In genomic region chr5:64534947-64535346, GRCm38 (mm10) we compare ENCODE assay signal across 24 mouse cellular contexts.
"Had no signal": no experiment of that assay in that cellular context is flagged by ENCODE, and none has a peak within 500 bp of the region (broad histone marks: within the 10 kb centered on the region; RNA-seq: fewer than 3 reads in every experiment).

No protein-coding gene starts in this region.

- H3K9me3 ChIP-seq: heart, embryonic 10.5 days; heart, embryonic 15.5 days; hindbrain, embryonic 13.5 days; hindbrain, embryonic 15.5 days; intestine, embryonic 15.5 days; limb, embryonic 12.5 days; liver, embryonic 13.5 days; liver, embryonic 15.5 days had no signal

- H3K4me1 ChIP-seq: limb, embryonic 12.5 days; liver, embryonic 15.5 days had no signal

- H3K4me2 ChIP-seq: heart, embryonic 13.5 days; heart, embryonic 15.5 days; hindbrain, embryonic 13.5 days; hindbrain, embryonic 15.5 days; intestine, embryonic 15.5 days; limb, embryonic 12.5 days; liver, embryonic 13.5 days; liver, embryonic 15.5 days had no signal

- H3K36me3 ChIP-seq: heart, embryonic 10.5 days; heart, embryonic 13.5 days; heart, embryonic 15.5 days; hindbrain, embryonic 13.5 days; hindbrain, embryonic 15.5 days; intestine, embryonic 15.5 days; limb, embryonic 12.5 days; liver, embryonic 13.5 days; liver, embryonic 15.5 days had no signal

- H3K27ac ChIP-seq: heart, embryonic 10.5 days; heart, embryonic 15.5 days; hindbrain, embryonic 13.5 days; hindbrain, embryonic 15.5 days; hindbrain, postnatal 0 days; intestine, embryonic 15.5 days; limb, embryonic 12.5 days; liver, embryonic 13.5 days; liver, embryonic 15.5 days had no signal

- DNase-seq: forebrain, postnatal 0 days; gastrocnemius, postnatal 14 days; gastrocnemius, postnatal 36 days; heart, adult 18-20 months; heart, postnatal 14 days; heart, postnatal 36 days; kidney, adult 18-20 months; kidney, postnatal 10 days; layer of hippocampus, adult 9-11 months; layer of hippocampus, postnatal 36 days; left cerebral cortex, postnatal 4 days; liver; liver, embryonic 13.5 days; liver, postnatal 0 days; lung, adult 2 months had no signal

- H3K27me3 ChIP-seq: heart, embryonic 13.5 days; heart, embryonic 15.5 days; hindbrain, embryonic 13.5 days; hindbrain, embryonic 15.5 days; intestine, embryonic 15.5 days; limb, embryonic 12.5 days; liver, embryonic 13.5 days; liver, embryonic 15.5 days had no signal

- H3K4me3 ChIP-seq: heart, embryonic 10.5 days; heart, embryonic 13.5 days; heart, embryonic 15.5 days; hindbrain, embryonic 13.5 days; hindbrain, embryonic 15.5 days; intestine, embryonic 15.5 days; limb, embryonic 12.5 days; liver, embryonic 13.5 days; liver, embryonic 15.5 days had no signal

- H3K9ac ChIP-seq: forebrain, postnatal 0 days; heart, embryonic 13.5 days; heart, embryonic 15.5 days; hindbrain, embryonic 13.5 days; hindbrain, embryonic 15.5 days; intestine, embryonic 15.5 days; limb, embryonic 12.5 days; liver, embryonic 13.5 days; liver, embryonic 15.5 days; liver, postnatal 0 days had no signal

- ATAC-seq: forebrain, postnatal 0 days; hindbrain, postnatal 0 days; intestine, embryonic 15.5 days; liver, postnatal 0 days had no signal
